Mouse (Mus musculus) yolk sac, embryonic 10.5 days (tissue): ENCODE results near the gene Bmp6.
A peak's percentile ranks its signal among the peaks of the same experiment; 100 is the strongest.

Experiments used
- DNase-seq: peaks from one replicate; pipeline ENCODE4 v3.0.0-alpha.2; 2017; ENCODE audit warnings: low spot score

The Bmp6 gene

DNA sequence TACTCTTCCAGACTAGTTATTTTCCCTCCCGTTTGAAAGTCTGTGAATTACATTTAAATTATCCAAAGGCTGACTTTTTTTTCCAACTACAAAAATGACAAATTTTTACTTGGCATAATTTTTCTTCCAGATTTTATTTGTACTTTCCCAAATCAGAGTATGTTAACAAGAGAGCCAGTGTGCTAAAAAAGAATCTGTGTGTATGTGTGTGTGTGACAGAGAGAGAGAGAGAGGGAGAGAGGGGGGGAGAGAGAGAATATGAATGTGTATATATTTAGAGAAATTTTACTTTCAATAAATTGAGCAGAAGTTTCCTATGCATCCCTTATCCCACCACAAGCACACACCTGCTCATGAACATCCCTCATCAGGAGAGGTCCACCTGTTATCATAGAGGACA is 9.4 kb downstream of the Bmp6 start:
- DNase-seq = no peak

- no peak for DNase-seq
Observed at GRCm38 (mm10) chr13:38359045-38359444, 14.1 kb downstream of the Bmp6 start.

GRCm38 (mm10) chr13:38362751-38363150 is 17.8 kb downstream of the Bmp6 start:
- DNase-seq = no peak

DNA sequence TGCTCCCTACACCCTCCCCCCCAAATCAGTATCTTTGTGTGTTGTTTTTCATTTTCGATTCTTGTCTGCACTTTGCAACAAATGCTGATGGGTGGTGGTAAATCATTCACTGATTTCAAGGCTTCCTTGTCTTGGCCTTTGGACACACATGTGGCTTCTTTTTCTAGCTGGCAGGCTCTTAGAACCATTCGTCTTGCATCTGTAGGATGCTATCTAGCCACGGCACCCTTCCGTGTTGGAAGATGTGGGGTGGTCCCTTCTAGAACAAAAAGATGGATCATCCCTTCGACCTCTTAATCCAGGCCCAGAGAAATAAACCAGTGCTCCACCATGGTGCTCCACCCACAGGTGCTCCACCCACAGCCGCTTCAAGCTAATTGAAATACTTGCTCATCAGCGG is 19.0 kb downstream of the Bmp6 start:
- peak; percentile 44 for DNase-seq

GRCm38 (mm10) chr13:38369624-38370023 is 24.7 kb downstream of the Bmp6 start:
- no peak for DNase-seq

- DNase-seq = no peak
Observed at GRCm38 (mm10) chr13:38376071-38376470, 31.2 kb downstream of the Bmp6 start.

DNA sequence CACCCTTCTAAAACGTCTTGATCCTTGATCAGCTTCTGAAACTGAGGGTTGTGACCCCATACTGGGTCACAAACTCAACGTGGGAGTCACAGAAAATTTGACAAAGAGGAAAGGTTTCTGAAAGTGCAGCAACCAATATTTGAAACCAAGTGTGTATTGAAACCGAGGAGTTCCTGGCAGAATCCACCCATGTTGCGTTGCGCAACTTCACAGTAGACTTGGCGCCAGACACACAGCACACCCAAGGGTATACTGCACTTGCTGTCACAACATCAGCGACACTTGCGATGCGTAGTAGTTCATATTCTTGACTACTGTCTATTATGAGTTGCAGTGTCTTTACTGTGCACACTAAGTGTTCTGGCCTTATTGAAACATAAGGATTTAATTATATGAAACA is 32.4 kb downstream of the Bmp6 start:
- no peak for DNase-seq

DNA sequence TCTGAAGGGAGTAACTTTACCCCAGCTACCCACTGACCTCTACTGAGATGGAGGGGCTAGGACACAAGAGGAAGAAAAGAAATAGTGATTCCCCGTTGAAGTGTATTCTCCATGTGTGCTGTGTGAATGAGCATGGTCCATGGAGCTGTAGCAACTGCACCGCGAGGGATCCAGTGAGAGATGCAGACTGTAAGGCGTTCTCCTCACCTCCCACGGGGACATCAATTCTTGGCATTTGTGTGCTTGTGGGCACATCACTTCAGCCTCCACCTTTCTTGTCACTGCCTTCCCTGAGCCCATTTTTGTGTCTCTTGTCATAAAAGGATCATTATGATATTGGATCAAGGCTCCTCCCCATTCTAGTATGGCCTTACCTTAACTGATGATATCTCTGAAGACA is 34.9 kb downstream of the Bmp6 start:
- no peak for DNase-seq

GRCm38 (mm10) chr13:38386035-38386559 is 41.2 kb downstream of the Bmp6 start:
- DNase-seq = no peak

DNA sequence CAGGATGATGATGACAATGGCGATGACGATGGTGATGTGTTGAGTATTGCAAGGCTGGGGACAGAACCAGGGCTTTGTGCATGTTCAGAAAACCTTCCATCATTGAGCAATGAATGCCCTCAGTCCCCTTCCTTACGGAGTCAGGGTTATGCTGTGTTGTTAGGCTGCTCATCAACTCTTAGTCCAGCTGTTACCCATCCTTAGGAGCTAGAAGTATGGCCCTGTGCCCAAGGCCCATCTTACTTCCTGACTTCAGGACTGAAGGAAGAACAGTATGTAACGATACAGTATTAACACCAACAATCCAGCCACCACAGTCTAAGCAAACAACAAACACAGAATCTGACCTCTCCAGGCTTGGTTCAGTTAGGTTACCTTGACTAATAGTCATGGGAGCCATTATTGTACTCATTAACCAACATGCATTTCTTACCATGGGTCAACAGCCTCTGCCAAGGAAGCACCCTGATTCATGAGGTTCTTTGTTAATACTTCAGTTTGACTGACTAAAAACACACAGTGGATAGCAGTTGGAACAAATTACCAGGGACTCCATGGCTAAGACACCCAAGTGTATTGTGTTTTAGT is 42.6 kb downstream of the Bmp6 start:
- no peak for DNase-seq

GRCm38 (mm10) chr13:38393444-38393843 is 48.5 kb downstream of the Bmp6 start:
- DNase-seq = no peak

DNA sequence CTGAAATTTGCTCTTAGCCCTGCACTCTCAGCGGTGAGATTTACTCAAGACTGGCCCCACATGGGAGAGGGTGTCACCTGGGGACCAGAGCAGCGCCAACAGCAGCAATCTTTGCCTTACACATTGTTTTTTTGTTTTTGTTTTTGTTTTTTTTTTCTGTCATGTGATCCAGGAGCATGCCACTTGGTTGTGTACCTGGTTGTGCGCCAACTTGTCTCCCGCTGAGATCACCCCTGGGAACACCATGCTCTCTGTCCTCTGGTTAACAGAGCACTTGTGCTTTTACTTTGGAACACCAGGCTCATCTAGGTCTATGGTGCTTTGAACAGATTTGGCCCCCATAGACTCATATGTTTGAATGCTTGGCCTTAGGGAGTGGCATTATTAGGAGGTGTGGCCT is 50.1 kb downstream of the Bmp6 start:
- no peak for DNase-seq

DNA sequence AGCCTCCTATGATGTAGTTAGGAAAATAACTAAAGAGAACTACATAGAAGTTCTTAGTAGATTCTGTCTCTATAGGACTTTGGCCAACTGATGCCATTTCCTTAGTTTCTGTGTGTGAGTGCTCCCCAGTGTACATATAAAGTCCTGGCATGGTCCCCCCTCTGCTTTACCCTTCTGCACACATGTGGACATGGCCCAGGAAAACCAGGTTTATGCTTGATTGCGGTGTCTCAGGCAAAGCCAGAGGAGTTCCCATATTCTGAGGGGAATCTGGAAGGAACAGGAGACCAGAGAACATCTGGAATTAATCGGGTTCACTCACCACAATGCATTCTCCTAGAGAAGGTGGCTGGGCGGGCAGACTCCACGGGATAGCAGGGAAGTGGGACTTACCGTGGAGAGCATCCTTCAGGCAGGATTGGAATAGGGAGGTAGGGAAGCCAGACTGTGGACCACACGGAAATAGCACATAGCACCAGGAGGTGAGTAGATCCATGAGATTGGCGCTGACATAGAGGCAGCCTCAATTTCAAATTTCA is 52.2 kb downstream of the Bmp6 start:
- no peak for DNase-seq

DNA sequence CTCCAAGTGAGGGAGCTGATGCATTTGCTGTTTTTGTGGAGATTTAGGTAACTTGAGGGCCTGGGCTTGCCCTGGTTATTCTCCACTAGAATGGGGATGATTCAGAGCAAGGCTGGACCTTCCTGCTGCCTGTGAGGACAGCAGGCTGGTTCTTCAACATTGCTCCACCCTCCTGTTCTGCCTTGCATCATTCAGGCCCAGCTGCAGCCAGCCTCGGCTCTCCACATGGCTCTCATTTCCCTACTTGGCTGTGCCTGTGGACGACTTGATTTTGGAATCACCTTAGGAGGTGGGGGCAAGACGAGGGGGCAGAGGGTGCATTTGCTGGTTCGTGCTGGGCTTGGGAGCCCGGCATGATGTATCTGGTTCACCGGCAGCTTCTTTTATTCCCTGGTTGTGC is 53.8 kb downstream of the Bmp6 start:
- DNase-seq = no peak

GRCm38 (mm10) chr13:38400662-38401061 is 55.8 kb downstream of the Bmp6 start:
- DNase-seq = no peak

DNA sequence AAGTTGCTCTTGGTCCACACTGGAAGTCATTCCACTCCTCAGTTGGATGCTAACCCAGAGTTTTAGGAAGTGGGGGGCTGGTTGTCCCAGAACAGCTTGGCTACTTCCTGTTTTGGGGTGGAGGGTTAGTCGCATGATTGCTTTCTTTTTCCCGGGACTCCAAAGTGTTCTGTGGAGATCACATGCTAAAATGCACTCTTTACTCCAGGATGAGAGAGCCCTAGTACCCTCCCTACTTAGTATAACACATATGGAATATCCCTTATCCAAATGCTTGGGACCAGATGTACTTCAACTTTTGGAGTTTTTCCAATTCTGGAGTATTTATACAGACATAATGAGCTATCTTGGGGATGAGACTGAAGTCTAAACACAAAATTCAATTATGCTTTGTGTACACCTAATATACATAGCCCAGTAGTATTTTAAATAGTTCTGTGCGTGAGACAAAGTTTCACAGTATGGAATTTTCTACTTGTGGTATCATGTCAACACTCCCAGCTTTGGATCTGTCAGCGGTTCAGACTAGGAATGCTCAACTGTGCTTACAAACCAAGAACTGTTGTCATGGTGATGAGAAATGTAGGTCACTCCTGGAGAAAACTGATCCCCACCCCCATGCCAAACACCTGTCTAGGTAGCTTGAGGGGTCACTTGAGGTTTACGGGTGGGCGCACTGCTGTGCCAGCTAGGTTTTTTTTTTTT is 62.9 kb downstream of the Bmp6 start:
- DNase-seq = no peak

- no peak for DNase-seq
Observed at GRCm38 (mm10) chr13:38408636-38409035, 63.7 kb downstream of the Bmp6 start.

- peak; percentile 28 for DNase-seq
Observed at GRCm38 (mm10) chr13:38410322-38410865, 65.5 kb downstream of the Bmp6 start.

- DNase-seq = no peak
Observed at GRCm38 (mm10) chr13:38419781-38420180, 74.9 kb downstream of the Bmp6 start.

- DNase-seq = no peak
Observed at GRCm38 (mm10) chr13:38422491-38422890, 77.6 kb downstream of the Bmp6 start.

GRCm38 (mm10) chr13:38425294-38425693 is 80.4 kb downstream of the Bmp6 start:
- DNase-seq = peak; percentile 44

DNA sequence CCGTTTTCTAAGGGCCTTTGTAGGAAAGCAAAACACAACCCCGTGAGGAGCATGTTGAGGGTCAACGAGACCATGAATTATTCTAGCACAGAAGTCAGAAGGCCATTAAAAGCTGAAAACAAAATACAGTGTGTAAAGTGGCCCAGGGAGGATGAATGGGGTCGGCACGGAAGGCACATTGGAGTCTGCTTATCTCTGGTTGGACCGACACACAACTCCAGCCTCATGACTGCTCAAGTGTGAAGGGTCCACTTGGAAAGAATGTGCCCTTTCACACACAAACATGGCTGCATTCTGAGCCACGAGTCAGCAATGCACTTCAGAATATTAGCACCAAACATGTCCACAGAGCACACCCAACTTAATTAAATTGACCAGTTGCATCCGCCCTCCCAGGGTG is 84.8 kb downstream of the Bmp6 start:
- no peak for DNase-seq

GRCm38 (mm10) chr13:38430075-38430474 is 85.2 kb downstream of the Bmp6 start:
- no peak for DNase-seq
